Mouse (Mus musculus) midbrain, postnatal 0 days (tissue): ENCODE data around the gene Rps2. TPM values are rescaled to one million over a fixed set of nuclear protein-coding genes. Genes with fewer than 3 reads are reported as not detected.
"Not testable (repeated sequence)": the region's sequence is repeated elsewhere in the genome, so short reads cannot be mapped to it uniquely, and the experiment has no call there.

Experiments used
- ATAC-seq: fragments of 200-750 bp; cut with Nextera tagmentation; 2 replicates; pipeline ENCODE4 v1.8.0; 2017; ENCODE audit warnings: moderate number of reproducible peaks, mild to moderate bottlenecking, moderate TSS enrichment, moderate library complexity; ENCODE audit not compliant: low FRiP score
- DNase-seq: peaks from one replicate; pipeline ENCODE4 v3.0.0-alpha.2; 2015; ENCODE audit warnings: low spot score
- H3K27ac ChIP-seq: fragments of 300-500 bp; sonication (generic); 2 replicates; pipeline ENCODE4 v1.5.1; 2014; ENCODE audit warnings: low read depth, mild to moderate bottlenecking, low read length, mixed read lengths
- H3K27me3 ChIP-seq: fragments of 300-500 bp; sonication (generic); 2 replicates; pipeline ENCODE4 v1.6.1; 2014; ENCODE audit warnings: low read length, control low read depth, mixed read lengths; ENCODE audit not compliant: insufficient read depth
- H3K36me3 ChIP-seq: fragments of 300-500 bp; sonication (generic); 2 replicates; pipeline ENCODE4 v1.6.1; 2014; ENCODE audit warnings: low read length, control low read depth, mixed read lengths; ENCODE audit not compliant: insufficient read depth
- H3K4me1 ChIP-seq: fragments of 300-500 bp; sonication (generic); 2 replicates; pipeline ENCODE4 v1.6.1; 2014; ENCODE audit warnings: mild to moderate bottlenecking, control low read depth, antibody characterized with exemption, low read length, mixed read lengths; ENCODE audit not compliant: insufficient read depth
- H3K4me2 ChIP-seq: fragments of 300-500 bp; sonication (generic); 2 replicates; pipeline ENCODE4 v1.6.1; 2014; ENCODE audit warnings: low read depth, mild to moderate bottlenecking, low read length, mixed read lengths; ENCODE audit not compliant: poor library complexity, severe bottlenecking
- H3K4me3 ChIP-seq: fragments of 300-500 bp; sonication (generic); 2 replicates; pipeline ENCODE4 v1.5.1; 2014; ENCODE audit warnings: low read depth, mild to moderate bottlenecking, low read length, moderate library complexity
- H3K9ac ChIP-seq: fragments of 300-500 bp; sonication (generic); replicated peaks from 2 replicates; pipeline ENCODE4 v1.6.1; 2014; ENCODE audit warnings: mild to moderate bottlenecking, low read length, moderate library complexity, mixed read lengths; ENCODE audit not compliant: poor library complexity, severe bottlenecking
- H3K9me3 ChIP-seq: fragments of 300-500 bp; sonication (generic); 2 replicates; pipeline ENCODE4 v1.6.1; 2016; ENCODE audit warnings: low read length, control low read depth
- CTCF ChIP-seq: IDR thresholded peaks from 2 replicates; pipeline ENCODE4 v1.5.1; 2016; ENCODE audit warnings: antibody characterized with exemption, mild to moderate bottlenecking
- WGBS: fragments of 180-500 bp; shearing (Covaris S2); extraction: QIAGEN DNeasy Blood & Tissue Kit; methylation state at CpG from one replicate; pipeline ENCODE4 v1.1.7; 2014; 5-methylcytosine and 5-hydroxymethylcytosine counted together
- polyA plus RNA-seq: library from polyadenylated mRNA; unstranded; fragments of >200 nt; fragmentation: Nextera tagmentation; extraction: Ambion mirVana; gene quantifications from 2 replicates; pipeline ENCODE4 v1.2.1, GENCODE M21; 2015
- total RNA-seq: library from RNA; depleted of rRNA; stranded (reverse); fragments of >200 nt; gene quantifications from 2 replicates; pipeline ENCODE4 v1.2.3, GENCODE M21; 2014; rRNA removed

Rps2 gene
- total RNA-seq (2,209 and 2,389 TPM in 2 replicates), polyA plus RNA-seq (749 and 802 TPM in 2 replicates)

DNA sequence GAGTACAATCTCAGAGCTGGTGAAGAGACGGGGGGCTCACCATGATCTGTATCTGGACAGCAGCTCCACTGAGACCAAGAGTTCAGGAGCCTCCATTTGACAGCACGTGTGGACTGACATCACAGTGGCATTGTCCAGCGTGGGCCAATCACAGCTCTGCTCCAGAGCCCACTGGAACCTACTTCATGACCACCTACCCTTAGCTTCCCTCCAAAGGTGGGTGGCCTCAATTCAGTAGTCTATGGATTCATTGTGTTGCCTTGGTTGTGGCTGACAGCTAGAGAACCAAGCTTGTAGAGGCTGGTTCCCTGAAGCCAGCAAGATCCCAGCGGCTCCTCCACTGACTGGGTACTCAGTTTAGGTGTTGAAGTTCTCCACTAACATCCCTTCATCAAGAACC lies at the start of gene Rps2, which contains the start of gene Rnf151:
TSS of gene Rps2 (plus strand) at position 174 of the 400 bp plus-strand sequence.
TSS of gene Rnf151 (minus strand) at position 121 of the 400 bp plus-strand sequence.
- WGBS = 85% methylated on average over 4 of the region's 4 CpGs
- Histone ChIP-seq H3K27ac (no peak within 1 kb of the TSS), H3K4me3 (peak within 1 kb of the TSS; percentile 74), H3K27me3 (no peaks in the 10 kb centered on the region), H3K36me3 (peaks cover 13% of the 10 kb centered on the region; the same call in 1 of the 2 replicates), H3K9me3 (no peaks in the 10 kb centered on the region), H3K9ac (no peak within 1 kb of the TSS), H3K4me1 (no peaks in the 10 kb centered on the region; the same call in none of the 2 replicates), H3K4me2 (peak within 1 kb of the TSS; percentile 60; the same call in 1 of the 2 replicates)
- TF ChIP-seq CTCF = no peak
- ATAC-seq (no peak), DNase-seq (no peak)

DNA sequence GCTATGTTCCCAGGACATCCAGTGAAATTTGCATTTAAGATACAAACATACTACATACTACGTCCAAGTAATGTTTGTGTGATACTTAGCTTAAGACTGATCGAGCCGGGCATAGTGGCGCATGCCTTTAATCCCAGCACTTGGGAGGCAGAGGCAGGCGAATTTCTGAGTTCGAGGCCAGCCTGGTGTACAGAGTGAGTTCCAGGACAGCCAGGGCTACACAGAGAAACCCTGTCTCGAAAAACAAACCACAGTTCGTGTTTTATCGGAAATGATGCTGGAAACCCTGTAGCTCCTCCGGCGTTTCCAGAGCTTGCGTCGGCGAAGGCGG lies 48.7 kb upstream of the Rps2 start:
- WGBS = 12% methylated on average over 15 of the region's 15 CpGs
- not testable (repeated sequence) for H3K27me3 ChIP-seq
- peak; percentile 29 for ATAC-seq

DNA sequence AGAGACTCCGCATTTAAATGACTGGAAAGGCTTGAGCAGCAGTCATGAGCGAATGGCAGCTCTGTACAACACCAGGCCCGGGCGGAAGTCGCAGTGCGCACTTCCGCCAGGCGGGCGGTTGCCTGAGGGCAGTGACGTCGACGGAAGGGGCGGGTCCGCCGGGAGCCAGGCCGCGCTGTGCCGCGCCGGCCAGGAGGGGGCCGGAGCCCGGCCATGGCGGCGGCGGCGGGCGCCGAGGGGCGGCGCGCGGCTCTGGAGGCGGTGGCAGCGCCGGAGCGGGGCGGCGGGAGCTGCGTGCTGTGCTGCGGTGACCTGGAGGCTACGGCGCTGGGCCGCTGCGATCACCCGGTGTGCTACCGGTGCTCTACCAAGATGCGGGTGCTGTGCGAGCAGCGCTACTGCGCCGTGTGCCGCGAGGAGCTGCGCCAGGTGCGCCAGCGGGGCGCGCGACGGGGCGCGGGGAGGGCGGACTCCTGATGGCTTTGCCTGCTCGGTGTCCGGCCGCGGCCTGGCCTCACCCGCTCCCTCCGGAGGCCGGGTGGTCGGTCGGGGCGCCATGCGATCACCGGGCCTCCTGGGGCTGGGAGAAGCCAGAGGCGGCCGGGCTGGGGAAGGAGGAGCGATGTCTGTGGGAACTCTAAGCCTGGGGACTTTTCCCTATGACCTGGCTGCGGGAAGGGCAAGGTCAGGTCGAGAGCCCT lies 48.2 kb upstream of the Rps2 start, which contains the start of gene Zfp598:
TSS of gene Zfp598 (plus strand) at position 143 of the 701 bp plus-strand sequence.
- WGBS = under 1% methylated on average over 68 of the region's 80 CpGs
- Histone ChIP-seq H3K4me1 (peaks cover 15% of the 10 kb centered on the region; the same call in 1 of the 2 replicates), H3K27me3 (no peaks in the 10 kb centered on the region), H3K4me2 (peak within 1 kb of the TSS; percentile 69), H3K36me3 (no peaks in the 10 kb centered on the region), H3K27ac (peak within 1 kb of the TSS; percentile 82), H3K9me3 (no peaks in the 10 kb centered on the region), H3K4me3 (peak within 1 kb of the TSS; percentile 86), H3K9ac (peak within 1 kb of the TSS; percentile 83)
- ATAC-seq (peak; percentile 98), DNase-seq (peak; percentile 97)
- peak; percentile 36; the same call in 1 of the 2 replicates for TF ChIP-seq CTCF

More for the DNA sequence above, 48.7 kb upstream of the Rps2 start:
- Histone ChIP-seq H3K27ac (peak overlapping the region; percentile 82), H3K4me1 (peaks cover 15% of the 10 kb centered on the region; the same call in 1 of the 2 replicates), H3K4me3 (peak overlapping the region; percentile 86), H3K9ac (peak overlapping the region; percentile 83; the same call in 1 of the 2 replicates), H3K4me2 (peak overlapping the region; percentile 69)
- not testable (repeated sequence) for DNase-seq, H3K36me3 ChIP-seq, H3K9me3 ChIP-seq

DNA sequence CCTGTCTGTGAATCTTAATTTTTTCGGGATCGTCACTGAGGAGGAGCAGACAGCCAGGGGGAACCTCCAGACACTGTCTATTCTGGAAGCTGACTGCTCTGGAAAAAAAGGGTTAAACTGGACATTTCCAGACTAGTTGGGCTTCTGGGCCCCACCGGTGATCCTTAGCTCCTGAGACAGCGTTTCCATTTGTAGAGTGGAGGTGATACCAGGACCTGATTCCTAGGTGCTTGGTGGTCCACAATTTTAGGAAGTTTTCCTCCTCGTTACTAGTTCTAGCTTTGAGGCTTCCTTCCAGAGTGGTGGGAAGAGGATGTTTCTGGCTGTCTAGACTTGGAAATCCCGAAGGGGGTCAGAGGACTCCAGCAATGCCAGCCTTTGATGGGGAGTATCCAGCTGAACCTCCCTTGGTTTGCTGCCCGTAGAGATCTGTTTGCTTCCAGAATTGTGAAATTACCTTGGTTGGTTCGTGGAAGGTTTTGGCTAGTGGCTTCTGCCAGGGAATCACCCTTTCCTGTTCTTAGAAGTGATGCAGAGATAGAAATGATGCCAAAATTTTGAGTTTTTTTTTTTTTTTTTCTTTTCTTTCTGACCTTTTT lies 47.6 kb upstream of the Rps2 start:
- Histone ChIP-seq H3K9me3 (no peaks in the 10 kb centered on the region), H3K27me3 (no peaks in the 10 kb centered on the region), H3K4me3 (peak overlapping the region; percentile 86), H3K9ac (peak overlapping the region; percentile 83), H3K36me3 (no peaks in the 10 kb centered on the region), H3K4me2 (peak overlapping the region; percentile 69), H3K27ac (peak overlapping the region; percentile 82), H3K4me1 (peaks cover 15% of the 10 kb centered on the region; the same call in 1 of the 2 replicates)
- no peak for TF ChIP-seq CTCF
- no peak for ATAC-seq
- 14% methylated on average over 8 of the region's 8 CpGs for WGBS
- no peak for DNase-seq

DNA sequence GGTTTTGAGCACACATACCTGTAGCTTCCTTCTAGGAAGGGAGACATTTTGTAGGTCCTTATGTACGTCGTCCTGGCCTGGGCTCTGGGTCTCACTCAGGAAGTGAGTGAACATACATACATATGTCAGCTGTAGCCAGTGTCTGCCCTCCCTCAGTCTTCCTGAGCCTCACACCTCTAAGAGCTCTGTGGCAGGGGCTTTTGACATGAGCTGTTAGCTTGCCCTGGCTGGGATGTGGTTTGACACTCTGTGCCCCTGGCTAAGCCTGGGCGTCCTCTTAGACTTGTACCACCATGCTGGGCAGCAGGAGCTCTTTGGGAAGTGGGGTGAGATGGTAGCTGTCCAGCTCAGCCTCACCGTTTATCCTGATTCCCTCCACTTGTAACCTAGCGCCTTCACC lies 46.6 kb upstream of the Rps2 start:
- no peak overlapping the region for H3K27ac ChIP-seq
- TF ChIP-seq CTCF = no peak
- no peak overlapping the region for H3K4me3 ChIP-seq
- H3K27me3 ChIP-seq = no peaks in the 10 kb centered on the region
- DNase-seq (no peak), ATAC-seq (no peak)
- 71% methylated on average over 5 of the region's 5 CpGs for WGBS
- peaks cover 15% of the 10 kb centered on the region; the same call in 1 of the 2 replicates for H3K4me1 ChIP-seq
- no peak overlapping the region; the same call in 1 of the 2 replicates for H3K9ac ChIP-seq
- peak overlapping the region; percentile 69 for H3K4me2 ChIP-seq
- no peaks in the 10 kb centered on the region for H3K9me3 ChIP-seq
- H3K36me3 ChIP-seq = no peaks in the 10 kb centered on the region
